Mouse (Mus musculus) forebrain, embryonic 11.5 days (tissue): ENCODE results near the gene Capn15. TPM values are rescaled to one million over a fixed set of nuclear protein-coding genes. Genes with fewer than 3 reads are reported as not detected.
A peak's percentile ranks its signal among the peaks of the same experiment; 100 is the strongest.

ENCODE experiments used
- ATAC-seq: fragments of 200-750 bp; cut with Nextera tagmentation; replicated peaks from 2 replicates; pipeline ENCODE4 v1.8.0; 2017; ENCODE audit warnings: moderate TSS enrichment; ENCODE audit not compliant: low FRiP score
- DNase-seq: peaks from one replicate; pipeline ENCODE4 v3.0.0-alpha.2; 2017; ENCODE audit warnings: low spot score
- H3K27ac ChIP-seq: fragments of 300-500 bp; sonication (generic); 2 replicates; pipeline ENCODE4 v1.5.1; 2014; ENCODE audit warnings: low read depth, low read length
- H3K27me3 ChIP-seq: fragments of 300-500 bp; sonication (generic); 2 replicates; pipeline ENCODE4 v1.6.1; 2014; ENCODE audit warnings: mild to moderate bottlenecking, low read length, mixed read lengths; ENCODE audit not compliant: control insufficient read depth, insufficient read depth
- H3K36me3 ChIP-seq: fragments of 300-500 bp; sonication (generic); 2 replicates; pipeline ENCODE4 v1.6.1; 2014; ENCODE audit warnings: mild to moderate bottlenecking, low read length, moderate library complexity, mixed read lengths; ENCODE audit not compliant: control insufficient read depth, insufficient read depth
- H3K4me1 ChIP-seq: fragments of 300-500 bp; sonication (generic); replicated peaks from 2 replicates; pipeline ENCODE4 v1.6.1; 2014; ENCODE audit warnings: low read length, mixed read lengths; ENCODE audit not compliant: control insufficient read depth, insufficient read depth
- H3K4me2 ChIP-seq: fragments of 300-500 bp; sonication (generic); 2 replicates; pipeline ENCODE4 v1.6.1; 2014; ENCODE audit warnings: low read depth, mild to moderate bottlenecking, low read length, moderate library complexity, mixed read lengths; ENCODE audit not compliant: severe bottlenecking
- H3K4me3 ChIP-seq: fragments of 300-500 bp; sonication (generic); 2 replicates; pipeline ENCODE4 v1.5.1; 2014; ENCODE audit warnings: low read depth, low read length
- H3K9ac ChIP-seq: fragments of 300-500 bp; sonication (generic); 2 replicates; pipeline ENCODE4 v1.6.1; 2014; ENCODE audit warnings: low read length
- H3K9me3 ChIP-seq: fragments of 300-500 bp; sonication (generic); 2 replicates; pipeline ENCODE4 v1.6.1; 2016; ENCODE audit warnings: low read length, mixed read lengths; ENCODE audit not compliant: control insufficient read depth
- WGBS: fragments of 180-500 bp; shearing (Covaris S2); extraction: QIAGEN DNeasy Blood & Tissue Kit; methylation state at CpG from one replicate; pipeline ENCODE4 v1.1.7; 2014; 5-methylcytosine and 5-hydroxymethylcytosine counted together
- polyA plus RNA-seq: library from polyadenylated mRNA; unstranded; fragments of >200 nt; fragmentation: Nextera tagmentation; extraction: Ambion mirVana; gene quantifications from 2 replicates; pipeline ENCODE4 v1.2.1, GENCODE M21; 2014

Capn15 gene
- polyA plus RNA-seq, 1 experiment from 2014 or later, result 33.1 TPM

- H3K9me3 ChIP-seq, result no peaks in the 10 kb centered on the region
- no peak overlapping the region for H3K4me2 ChIP-seq
- no peaks in the 10 kb centered on the region for H3K36me3 ChIP-seq
- no peaks in the 10 kb centered on the region for H3K27me3 ChIP-seq
- 89% methylated on average over 3 of the region's 3 CpGs for WGBS
- no peak for ATAC-seq
- DNase-seq, result no peak
- H3K4me3 ChIP-seq, result no peak overlapping the region
- no peaks in the 10 kb centered on the region for H3K4me1 ChIP-seq
- no peak overlapping the region for H3K27ac ChIP-seq
- no peak overlapping the region for H3K9ac ChIP-seq
These were observed 17.9 kb downstream of the Capn15 start for GRCm38 (mm10) chr17:25967652-25968051.

GRCm38 (mm10) chr17:25964271-25964670, 21.3 kb downstream of the Capn15 start:
- 90% methylated on average over 7 of the region's 7 CpGs for WGBS
- Histone ChIP-seq H3K4me3 (no peak overlapping the region), H3K27me3 (no peaks in the 10 kb centered on the region), H3K4me2 (no peak overlapping the region), H3K9ac (no peak overlapping the region), H3K36me3 (no peaks in the 10 kb centered on the region), H3K9me3 (no peaks in the 10 kb centered on the region), H3K27ac (no peak overlapping the region), H3K4me1 (no peaks in the 10 kb centered on the region)
- no peak for ATAC-seq
- no peak for DNase-seq

GRCm38 (mm10) chr17:25962413-25962905, 23.1 kb downstream of the Capn15 start:
- Histone ChIP-seq H3K9me3 (no peaks in the 10 kb centered on the region), H3K36me3 (no peaks in the 10 kb centered on the region), H3K4me2 (no peak overlapping the region), H3K27ac (no peak overlapping the region), H3K4me3 (no peak overlapping the region), H3K4me1 (no peaks in the 10 kb centered on the region), H3K27me3 (no peaks in the 10 kb centered on the region), H3K9ac (no peak overlapping the region)
- DNase-seq (no peak), ATAC-seq (no peak)
- WGBS, result 90% methylated on average over 7 of the region's 7 CpGs

- Histone ChIP-seq H3K4me2 (no peak overlapping the region), H3K36me3 (no peaks in the 10 kb centered on the region), H3K4me1 (no peaks in the 10 kb centered on the region), H3K9ac (no peak overlapping the region), H3K27me3 (no peaks in the 10 kb centered on the region), H3K27ac (no peak overlapping the region), H3K4me3 (no peak overlapping the region), H3K9me3 (no peaks in the 10 kb centered on the region)
- 91% methylated on average over 5 of the region's 5 CpGs for WGBS
- DNase-seq (peak; percentile 46), ATAC-seq (no peak)
These were observed 24.0 kb downstream of the Capn15 start for GRCm38 (mm10) chr17:25961566-25961965.

GRCm38 (mm10) chr17:25959630-25960467, 25.7 kb downstream of the Capn15 start:
- H3K4me2 ChIP-seq, result no peak overlapping the region
- no peaks in the 10 kb centered on the region for H3K9me3 ChIP-seq
- H3K36me3 ChIP-seq, result no peaks in the 10 kb centered on the region
- 92% methylated on average over 23 of the region's 23 CpGs for WGBS
- no peaks in the 10 kb centered on the region for H3K27me3 ChIP-seq
- no peak overlapping the region for H3K9ac ChIP-seq
- DNase-seq (no peak), ATAC-seq (no peak)
- H3K4me1 ChIP-seq, result no peaks in the 10 kb centered on the region
- H3K4me3 ChIP-seq, result no peak overlapping the region
- H3K27ac ChIP-seq, result no peak overlapping the region

GRCm38 (mm10) chr17:25958771-25959494, 26.7 kb downstream of the Capn15 start:
- Histone ChIP-seq H3K27me3 (no peaks in the 10 kb centered on the region), H3K27ac (no peak overlapping the region), H3K4me2 (no peak overlapping the region), H3K9ac (no peak overlapping the region), H3K9me3 (no peaks in the 10 kb centered on the region), H3K4me3 (no peak overlapping the region), H3K36me3 (no peaks in the 10 kb centered on the region), H3K4me1 (no peaks in the 10 kb centered on the region)
- 94% methylated on average over 11 of the region's 11 CpGs for WGBS
- DNase-seq, result no peak
- ATAC-seq, result no peak

GRCm38 (mm10) chr17:25957586-25958051, 28.0 kb downstream of the Capn15 start:
- DNase-seq (no peak), ATAC-seq (no peak)
- Histone ChIP-seq H3K36me3 (no peaks in the 10 kb centered on the region), H3K4me1 (no peaks in the 10 kb centered on the region), H3K4me3 (no peak overlapping the region), H3K9me3 (no peaks in the 10 kb centered on the region), H3K27me3 (peaks cover 9% of the 10 kb centered on the region), H3K4me2 (no peak overlapping the region), H3K9ac (no peak overlapping the region), H3K27ac (no peak overlapping the region)
- 82% methylated on average over 14 of the region's 14 CpGs for WGBS

- no peak for ATAC-seq
- 84% methylated on average over 7 of the region's 7 CpGs for WGBS
These were observed 29.0 kb downstream of the Capn15 start for GRCm38 (mm10) chr17:25956631-25957030.

More at GRCm38 (mm10) chr17:25956631-25957030, 29.0 kb downstream of the Capn15 start:
- Histone ChIP-seq H3K27ac (no peak overlapping the region), H3K4me1 (peaks cover 5% of the 10 kb centered on the region; the same call in 1 of the 2 replicates), H3K4me2 (no peak overlapping the region), H3K36me3 (no peaks in the 10 kb centered on the region), H3K9me3 (no peaks in the 10 kb centered on the region), H3K9ac (no peak overlapping the region), H3K4me3 (no peak overlapping the region), H3K27me3 (peaks cover 19% of the 10 kb centered on the region)
- no peak for DNase-seq
